Mouse (Mus musculus): ENCODE data around the gene Prr5. TPM values are rescaled to one million over a fixed set of nuclear protein-coding genes. Genes with fewer than 3 reads are reported as not detected.

The Prr5 gene
- polyA plus RNA-seq, 1 experiment from 2014 or later: 31.8 TPM

DNA sequence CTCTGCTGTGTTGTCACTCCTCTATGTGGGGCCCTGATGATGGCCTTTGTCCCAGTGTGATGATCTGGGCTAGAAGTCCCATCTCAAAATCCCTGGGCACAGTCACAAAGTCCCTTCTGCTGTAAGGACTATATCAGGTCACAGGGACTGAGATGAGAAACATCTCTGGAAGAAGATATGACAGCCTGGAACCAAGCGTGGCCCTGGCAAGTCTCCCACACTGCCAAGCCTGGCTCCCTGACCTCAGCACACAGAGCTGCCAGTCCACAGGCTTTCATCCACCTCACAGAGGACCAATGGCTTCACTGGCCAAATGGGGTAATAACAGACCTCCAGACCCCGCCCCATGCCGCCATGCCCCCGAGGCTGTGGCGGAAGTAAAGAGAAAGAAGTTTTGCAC is 10.8 kb upstream of the Prr5 start:
- H3K4me2 ChIP-seq (replicated peaks): no peak overlapping the region
- H3K9ac ChIP-seq: no peak overlapping the region
- H3K9me3 ChIP-seq: no peaks in the 10 kb centered on the region
- H3K27ac ChIP-seq: no peak overlapping the region
- H3K4me1 ChIP-seq: peaks cover 32% of the 10 kb centered on the region
- peaks cover 3% of the 10 kb centered on the region; the same call in 1 of the 2 replicates for H3K27me3 ChIP-seq
- 66% methylated on average over 5 of the region's 5 CpGs for WGBS
- no peak for ATAC-seq (ENCODE audit: low FRiP score, low read depth)
- no peak overlapping the region for H3K4me3 ChIP-seq
- H3K36me3 ChIP-seq: no peaks in the 10 kb centered on the region

DNA sequence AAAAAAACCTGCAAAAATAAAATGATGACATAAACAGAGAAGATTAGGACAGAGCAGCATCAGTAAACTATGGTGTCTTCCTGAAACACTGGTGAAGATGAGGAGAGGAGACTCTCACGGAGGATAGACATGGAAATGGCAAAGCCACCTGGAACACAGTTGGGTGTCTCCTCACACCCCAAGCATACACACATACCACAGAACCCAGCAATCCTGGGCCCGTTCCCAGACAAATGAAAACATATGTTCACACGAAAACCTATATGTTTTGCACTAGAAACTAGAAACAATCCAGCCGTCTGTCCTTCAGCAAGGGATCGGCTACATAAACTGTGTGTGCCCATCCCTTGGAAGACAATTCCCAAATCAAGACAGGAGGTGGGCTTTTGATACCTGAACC is 9.6 kb upstream of the Prr5 start:
- no peaks in the 10 kb centered on the region for H3K36me3 ChIP-seq
- no peak overlapping the region for H3K9ac ChIP-seq
- H3K27ac ChIP-seq: peak overlapping the region; percentile 10; the same call in 1 of the 2 replicates
- H3K4me1 ChIP-seq: peaks cover 35% of the 10 kb centered on the region
- WGBS: 42% methylated on average over 5 of the region's 5 CpGs
- no peak overlapping the region for H3K4me3 ChIP-seq
- no peak for ATAC-seq (ENCODE audit: low FRiP score, low read depth)
- H3K4me2 ChIP-seq (replicated peaks): no peak overlapping the region
- H3K27me3 ChIP-seq: peaks cover 14% of the 10 kb centered on the region
- H3K9me3 ChIP-seq: no peaks in the 10 kb centered on the region

- 87% methylated on average over 5 of the region's 5 CpGs for WGBS
Measured at GRCm38 (mm10) chr15:84661274-84661673, 8.1 kb upstream of the Prr5 start.

GRCm38 (mm10) chr15:84662952-84663684 is 6.3 kb upstream of the Prr5 start:
- Histone ChIP-seq H3K4me1 (peaks cover 34% of the 10 kb centered on the region), H3K9me3 (no peaks in the 10 kb centered on the region), H3K9ac (peak overlapping the region; percentile 65), H3K27me3 (peaks cover 21% of the 10 kb centered on the region), H3K4me2 (replicated peaks) (peak overlapping the region; percentile 79), H3K4me3 (peak overlapping the region; percentile 60), H3K36me3 (no peaks in the 10 kb centered on the region), H3K27ac (no peak overlapping the region)
- peak; percentile 74 for ATAC-seq (ENCODE audit: low FRiP score, low read depth)
- WGBS: under 1% methylated on average over 52 of the region's 56 CpGs

More at GRCm38 (mm10) chr15:84661274-84661673, 8.1 kb upstream of the Prr5 start:
- no peaks in the 10 kb centered on the region for H3K36me3 ChIP-seq
- H3K27me3 ChIP-seq: peaks cover 21% of the 10 kb centered on the region
- no peak overlapping the region for H3K9ac ChIP-seq
- H3K4me2 ChIP-seq (replicated peaks): no peak overlapping the region
- H3K27ac ChIP-seq: no peak overlapping the region
- no peak overlapping the region for H3K4me3 ChIP-seq
- no peaks in the 10 kb centered on the region for H3K9me3 ChIP-seq
- no peak for ATAC-seq (ENCODE audit: low FRiP score, low read depth)
- H3K4me1 ChIP-seq: peaks cover 34% of the 10 kb centered on the region

GRCm38 (mm10) chr15:84663685-84664060 is 5.7 kb upstream of the Prr5 start:
- Histone ChIP-seq H3K27ac (no peak overlapping the region), H3K9me3 (no peaks in the 10 kb centered on the region), H3K4me3 (peak overlapping the region; percentile 60), H3K4me2 (replicated peaks) (peak overlapping the region; percentile 79), H3K27me3 (peaks cover 21% of the 10 kb centered on the region), H3K9ac (peak overlapping the region; percentile 65; the same call in 1 of the 2 replicates), H3K4me1 (peaks cover 34% of the 10 kb centered on the region), H3K36me3 (no peaks in the 10 kb centered on the region)
- ATAC-seq (ENCODE audit: low FRiP score, low read depth): 0 out of 2 replicates have a peak, but pooled peaks have one; percentile 8
- 45% methylated on average over 10 of the region's 10 CpGs for WGBS

DNA sequence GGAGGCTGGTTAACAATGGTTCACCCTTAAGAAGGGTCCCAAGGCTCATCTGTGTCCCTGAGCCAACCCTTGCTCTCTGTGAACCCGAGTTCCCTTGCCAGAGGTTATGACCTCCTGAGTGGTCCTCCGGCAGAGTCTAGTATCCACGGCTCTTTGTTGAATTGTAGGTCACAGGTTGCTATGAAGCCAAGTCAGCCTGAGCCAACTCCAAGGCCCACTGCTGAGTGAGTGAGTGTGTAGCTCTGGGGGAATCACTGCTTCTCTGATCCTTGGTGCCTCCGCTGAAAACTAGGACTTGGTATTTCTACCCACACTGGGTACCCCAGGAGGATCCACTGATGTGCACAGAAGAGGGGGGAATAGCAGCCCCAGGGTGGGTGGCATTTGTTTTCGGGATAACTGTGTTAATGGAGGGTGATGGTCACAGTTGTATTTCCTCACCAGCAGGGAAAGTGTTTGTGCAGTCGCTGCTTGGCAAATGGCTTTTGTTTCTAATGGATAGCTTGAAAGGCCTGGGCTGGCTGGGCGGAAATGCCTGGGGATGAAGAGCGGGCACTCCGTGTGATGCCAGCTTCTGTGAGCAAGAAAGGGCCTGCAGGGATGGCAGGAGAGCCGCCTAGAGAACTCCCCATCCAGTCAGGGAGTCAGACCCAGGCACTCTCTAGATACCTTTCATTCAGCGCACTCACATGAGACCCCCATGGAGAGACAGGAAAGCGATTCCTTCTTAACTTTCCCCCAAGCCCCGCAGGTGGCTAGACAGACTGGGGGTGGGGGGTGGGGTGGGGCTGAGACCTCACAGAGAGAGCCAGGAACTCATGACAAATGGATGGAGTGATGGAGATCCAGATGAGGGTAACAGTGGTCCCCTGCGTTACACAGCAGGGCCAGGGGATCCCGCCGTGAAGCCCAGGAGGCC is 4.6 kb upstream of the Prr5 start:
- peak overlapping the region; percentile 0; the same call in 1 of the 2 replicates for H3K4me2 ChIP-seq (replicated peaks)
- ATAC-seq (ENCODE audit: low FRiP score, low read depth): no peak

DNA sequence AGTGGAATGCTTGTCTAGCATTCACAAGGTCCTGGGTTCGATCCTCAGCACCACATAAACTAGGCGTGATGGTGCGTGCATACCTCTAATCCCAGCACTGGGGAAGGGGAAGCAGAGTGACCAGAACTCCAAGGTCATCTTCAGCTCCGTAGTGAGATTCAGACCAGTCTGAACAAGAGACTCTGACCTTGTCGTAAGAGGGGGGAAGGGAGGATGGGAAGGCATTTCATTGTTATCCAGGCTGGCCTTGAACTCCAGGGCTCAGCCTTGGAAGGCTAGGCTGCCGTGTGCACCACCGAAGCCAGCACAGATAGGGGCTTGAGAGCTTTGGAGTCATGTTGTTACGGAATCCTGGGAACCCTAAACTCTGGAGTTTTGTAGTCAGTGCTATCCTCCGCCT is 3.8 kb upstream of the Prr5 start:
- H3K27me3 ChIP-seq: peaks cover 21% of the 10 kb centered on the region
- H3K9me3 ChIP-seq: no peaks in the 10 kb centered on the region
- H3K9ac ChIP-seq: no peak overlapping the region
- 60% methylated on average over 9 of the region's 9 CpGs for WGBS
- peaks cover 27% of the 10 kb centered on the region for H3K4me1 ChIP-seq
- H3K27ac ChIP-seq: no peak overlapping the region
- no peak overlapping the region for H3K4me3 ChIP-seq
- no peaks in the 10 kb centered on the region for H3K36me3 ChIP-seq
- H3K4me2 ChIP-seq (replicated peaks): no peak overlapping the region
- no peak for ATAC-seq (ENCODE audit: low FRiP score, low read depth)

More for the DNA sequence above, 4.6 kb upstream of the Prr5 start:
- no peak overlapping the region for H3K9ac ChIP-seq
- no peaks in the 10 kb centered on the region for H3K36me3 ChIP-seq
- peaks cover 21% of the 10 kb centered on the region for H3K27me3 ChIP-seq
- WGBS: 33% methylated on average over 16 of the region's 16 CpGs
- H3K4me1 ChIP-seq: peaks cover 33% of the 10 kb centered on the region
- no peak overlapping the region for H3K4me3 ChIP-seq
- no peak overlapping the region for H3K27ac ChIP-seq
- no peaks in the 10 kb centered on the region for H3K9me3 ChIP-seq

- no peak overlapping the region for H3K4me3 ChIP-seq
- no peaks in the 10 kb centered on the region for H3K9me3 ChIP-seq
- H3K4me2 ChIP-seq (replicated peaks): no peak overlapping the region
- H3K27ac ChIP-seq: no peak overlapping the region
- WGBS: 58% methylated on average over 4 of the region's 4 CpGs
- H3K36me3 ChIP-seq: no peaks in the 10 kb centered on the region
- H3K9ac ChIP-seq: no peak overlapping the region
- H3K4me1 ChIP-seq: peaks cover 27% of the 10 kb centered on the region
- H3K27me3 ChIP-seq: peaks cover 21% of the 10 kb centered on the region
- no peak for ATAC-seq (ENCODE audit: low FRiP score, low read depth)
Measured at GRCm38 (mm10) chr15:84666065-84666464, 3.4 kb upstream of the Prr5 start.

GRCm38 (mm10) chr15:84667601-84668000 is 1.8 kb upstream of the Prr5 start:
- WGBS: 73% methylated on average over 6 of the region's 6 CpGs
- no peaks in the 10 kb centered on the region for H3K9me3 ChIP-seq
- H3K27ac ChIP-seq: no peak overlapping the region
- no peak overlapping the region for H3K9ac ChIP-seq
- peaks cover 21% of the 10 kb centered on the region for H3K27me3 ChIP-seq
- H3K4me1 ChIP-seq: peaks cover 24% of the 10 kb centered on the region
- H3K4me2 ChIP-seq (replicated peaks): no peak overlapping the region
- no peak for ATAC-seq (ENCODE audit: low FRiP score, low read depth)
- H3K4me3 ChIP-seq: no peak overlapping the region
- no peaks in the 10 kb centered on the region for H3K36me3 ChIP-seq

DNA sequence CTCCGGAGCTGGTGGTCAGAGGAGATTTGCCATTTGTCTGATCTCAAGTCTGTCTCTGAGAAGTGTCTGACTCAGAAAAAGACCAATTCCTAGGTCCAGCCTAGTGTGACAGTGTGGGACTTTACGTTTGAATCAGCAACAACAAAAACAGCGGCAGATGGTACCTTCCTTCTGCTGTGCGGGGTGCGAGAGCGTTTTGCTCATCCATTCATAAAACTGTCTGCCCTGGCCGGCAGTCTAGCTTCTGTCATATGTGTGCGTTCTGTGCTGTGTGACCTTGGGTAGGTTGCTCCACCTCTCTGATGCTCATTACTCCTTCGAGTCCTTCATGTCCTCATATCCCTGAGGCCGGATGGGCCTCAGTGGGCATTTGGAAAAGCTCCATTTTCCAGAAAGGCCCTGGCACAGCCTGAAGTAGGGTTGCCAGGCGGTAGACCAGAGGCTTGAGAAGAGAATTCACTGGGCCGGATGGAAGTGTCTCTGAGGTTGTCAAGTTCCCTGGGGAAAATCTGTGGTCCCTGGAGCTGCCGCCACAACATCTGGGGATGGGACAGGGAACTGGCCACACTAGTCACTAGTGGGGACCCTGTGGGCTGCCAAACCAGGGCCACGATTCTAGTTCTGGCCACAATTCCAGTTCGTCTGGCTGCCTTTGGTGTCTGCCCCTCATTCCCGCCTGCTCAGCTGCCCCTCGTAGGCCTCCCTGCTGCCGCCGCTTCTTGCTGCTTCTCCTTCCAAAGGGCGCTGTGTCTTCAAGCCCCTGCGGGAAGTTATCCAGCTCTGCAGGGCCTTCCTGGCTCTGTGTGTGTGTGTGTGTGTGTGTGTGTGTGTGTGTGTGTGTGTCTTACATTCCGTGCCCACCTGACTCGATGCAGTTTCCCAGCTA is 594 bp downstream of the Prr5 start:
- H3K9me3 ChIP-seq: no peaks in the 10 kb centered on the region
- H3K4me3 ChIP-seq: no peak overlapping the region
- peak overlapping the region; percentile 13; the same call in 1 of the 2 replicates for H3K9ac ChIP-seq
- H3K4me2 ChIP-seq (replicated peaks): no peak overlapping the region
- H3K27me3 ChIP-seq: 0 out of 2 replicates have a peak, but pooled peaks cover 5% of the 10 kb centered on the region
- peaks cover 3% of the 10 kb centered on the region for H3K4me1 ChIP-seq
- H3K36me3 ChIP-seq: no peaks in the 10 kb centered on the region
- 82% methylated on average over 22 of the region's 23 CpGs for WGBS
- no peak for ATAC-seq (ENCODE audit: low FRiP score, low read depth)
- H3K27ac ChIP-seq: no peak overlapping the region

DNA sequence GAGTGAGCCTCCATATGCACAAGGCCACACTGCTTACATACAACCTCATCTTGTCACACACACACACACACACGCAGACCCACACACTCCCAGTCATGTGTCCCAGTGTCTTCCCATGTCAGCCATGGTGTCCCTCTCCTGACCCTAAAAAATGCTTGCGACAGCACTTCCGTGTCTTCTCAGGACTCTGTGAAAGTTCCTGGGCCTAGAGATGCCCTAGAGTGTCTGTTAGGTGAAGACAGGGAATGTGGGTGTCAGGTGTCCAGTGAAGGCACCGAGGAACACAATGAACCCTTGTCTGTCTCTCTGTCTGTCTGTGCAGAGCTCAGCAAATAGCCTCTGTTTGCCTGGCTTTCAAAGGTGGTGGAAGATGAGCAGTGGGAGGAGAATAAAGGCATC is 1.2 kb downstream of the Prr5 start:
- no peak overlapping the region for H3K27ac ChIP-seq
- H3K27me3 ChIP-seq: no peaks in the 10 kb centered on the region
- no peak for ATAC-seq (ENCODE audit: low FRiP score, low read depth)
- no peak overlapping the region; the same call in 1 of the 2 replicates for H3K9ac ChIP-seq
- 0 out of 2 replicates have a peak, but pooled peaks cover 2% of the 10 kb centered on the region for H3K4me1 ChIP-seq
- H3K4me3 ChIP-seq: no peak overlapping the region
- no peaks in the 10 kb centered on the region for H3K9me3 ChIP-seq
- WGBS: 83% methylated on average over 4 of the region's 4 CpGs
- no peak overlapping the region for H3K4me2 ChIP-seq (replicated peaks)
- no peaks in the 10 kb centered on the region for H3K36me3 ChIP-seq

Data from limb, embryonic 13.5 days (tissue).